Mouse (Mus musculus): ENCODE measurements around the gene Stk32b. TPM values are rescaled to one million over a fixed set of nuclear protein-coding genes. Genes with fewer than 3 reads are reported as not detected.

Gene Stk32b
- polyA plus RNA-seq, 1 experiment from 2014 or later: 2.4 TPM

GRCm38 (mm10) chr5:37456590-37456989, 260.4 kb downstream of the Stk32b start:
- Histone ChIP-seq H3K4me3 (ENCODE audit: low read depth, low read length) (no peak overlapping the region), H3K27ac (replicated peaks; ENCODE audit: low read depth, low read length) (no peak overlapping the region), H3K4me1 (ENCODE audit: control insufficient read depth, insufficient read depth, low read length) (no peaks in the 10 kb centered on the region), H3K9me3 (replicated peaks; ENCODE audit: control insufficient read depth, low read length) (no peaks in the 10 kb centered on the region), H3K4me2 (ENCODE audit: low read depth, low read length) (no peak overlapping the region), H3K27me3 (ENCODE audit: control insufficient read depth, insufficient read depth, low read length) (no peaks in the 10 kb centered on the region), H3K36me3 (replicated peaks; ENCODE audit: control insufficient read depth, insufficient read depth, low read depth, low read length) (no peaks in the 10 kb centered on the region), H3K9ac (replicated peaks; ENCODE audit: low read length) (no peak overlapping the region)
- ATAC-seq (replicated peaks; ENCODE audit: insufficient number of reproducible peaks, low FRiP score, low TSS enrichment, low read depth): no peak
- no peak for DNase-seq (ENCODE audit: low spot score)
- 83% methylated on average over 2 of the region's 2 CpGs for WGBS

- Histone ChIP-seq H3K9me3 (replicated peaks; ENCODE audit: control insufficient read depth, low read length) (no peaks in the 10 kb centered on the region), H3K4me3 (ENCODE audit: low read depth, low read length) (no peak overlapping the region), H3K9ac (replicated peaks; ENCODE audit: low read length) (no peak overlapping the region), H3K27me3 (ENCODE audit: control insufficient read depth, insufficient read depth, low read length) (no peaks in the 10 kb centered on the region), H3K4me2 (ENCODE audit: low read depth, low read length) (no peak overlapping the region), H3K27ac (replicated peaks; ENCODE audit: low read depth, low read length) (no peak overlapping the region), H3K4me1 (ENCODE audit: control insufficient read depth, insufficient read depth, low read length) (no peaks in the 10 kb centered on the region), H3K36me3 (replicated peaks; ENCODE audit: control insufficient read depth, insufficient read depth, low read depth, low read length) (no peaks in the 10 kb centered on the region)
- DNase-seq (ENCODE audit: low spot score) (no peak), ATAC-seq (replicated peaks; ENCODE audit: insufficient number of reproducible peaks, low FRiP score, low TSS enrichment, low read depth) (no peak)
- 73% methylated on average over 3 of the region's 3 CpGs for WGBS
Measured at GRCm38 (mm10) chr5:37447546-37447945, 269.4 kb downstream of the Stk32b start.

- H3K27ac ChIP-seq (replicated peaks; ENCODE audit: low read depth, low read length): no peak overlapping the region
- DNase-seq (ENCODE audit: low spot score): no peak
- H3K4me3 ChIP-seq (ENCODE audit: low read depth, low read length): no peak overlapping the region
- no peaks in the 10 kb centered on the region for H3K27me3 ChIP-seq (ENCODE audit: control insufficient read depth, insufficient read depth, low read length)
- no peaks in the 10 kb centered on the region for H3K9me3 ChIP-seq (replicated peaks; ENCODE audit: control insufficient read depth, low read length)
- H3K4me1 ChIP-seq (ENCODE audit: control insufficient read depth, insufficient read depth, low read length): no peaks in the 10 kb centered on the region
- H3K4me2 ChIP-seq (ENCODE audit: low read depth, low read length): no peak overlapping the region
- ATAC-seq (replicated peaks; ENCODE audit: insufficient number of reproducible peaks, low FRiP score, low TSS enrichment, low read depth): no peak
- WGBS: 84% methylated on average over 2 of the region's 2 CpGs
- no peak overlapping the region for H3K9ac ChIP-seq (replicated peaks; ENCODE audit: low read length)
- H3K36me3 ChIP-seq (replicated peaks; ENCODE audit: control insufficient read depth, insufficient read depth, low read depth, low read length): no peaks in the 10 kb centered on the region
Measured at GRCm38 (mm10) chr5:37442767-37443166, 274.2 kb downstream of the Stk32b start.

GRCm38 (mm10) chr5:37435417-37435816, 281.6 kb downstream of the Stk32b start:
- Histone ChIP-seq H3K4me3 (ENCODE audit: low read depth, low read length) (no peak overlapping the region), H3K27me3 (ENCODE audit: control insufficient read depth, insufficient read depth, low read length) (no peaks in the 10 kb centered on the region), H3K4me1 (ENCODE audit: control insufficient read depth, insufficient read depth, low read length) (no peaks in the 10 kb centered on the region), H3K9ac (replicated peaks; ENCODE audit: low read length) (no peak overlapping the region), H3K4me2 (ENCODE audit: low read depth, low read length) (no peak overlapping the region), H3K27ac (replicated peaks; ENCODE audit: low read depth, low read length) (no peak overlapping the region), H3K9me3 (replicated peaks; ENCODE audit: control insufficient read depth, low read length) (no peaks in the 10 kb centered on the region), H3K36me3 (replicated peaks; ENCODE audit: control insufficient read depth, insufficient read depth, low read depth, low read length) (no peaks in the 10 kb centered on the region)
- ATAC-seq (replicated peaks; ENCODE audit: insufficient number of reproducible peaks, low FRiP score, low TSS enrichment, low read depth) (no peak), DNase-seq (ENCODE audit: low spot score) (no peak)
- 78% methylated on average over 3 of the region's 3 CpGs for WGBS

GRCm38 (mm10) chr5:37427210-37427609, 289.8 kb downstream of the Stk32b start:
- Histone ChIP-seq H3K4me2 (ENCODE audit: low read depth, low read length) (no peak overlapping the region), H3K27ac (replicated peaks; ENCODE audit: low read depth, low read length) (no peak overlapping the region), H3K27me3 (ENCODE audit: control insufficient read depth, insufficient read depth, low read length) (no peaks in the 10 kb centered on the region), H3K36me3 (replicated peaks; ENCODE audit: control insufficient read depth, insufficient read depth, low read depth, low read length) (no peaks in the 10 kb centered on the region; the same call in 1 of the 2 replicates), H3K9me3 (replicated peaks; ENCODE audit: control insufficient read depth, low read length) (no peaks in the 10 kb centered on the region), H3K9ac (replicated peaks; ENCODE audit: low read length) (no peak overlapping the region), H3K4me1 (ENCODE audit: control insufficient read depth, insufficient read depth, low read length) (no peaks in the 10 kb centered on the region), H3K4me3 (ENCODE audit: low read depth, low read length) (no peak overlapping the region)
- no peak for ATAC-seq (replicated peaks; ENCODE audit: insufficient number of reproducible peaks, low FRiP score, low TSS enrichment, low read depth)
- no peak for DNase-seq (ENCODE audit: low spot score)

- Histone ChIP-seq H3K9ac (replicated peaks; ENCODE audit: low read length) (no peak overlapping the region), H3K27ac (replicated peaks; ENCODE audit: low read depth, low read length) (no peak overlapping the region), H3K4me1 (ENCODE audit: control insufficient read depth, insufficient read depth, low read length) (no peaks in the 10 kb centered on the region), H3K27me3 (ENCODE audit: control insufficient read depth, insufficient read depth, low read length) (no peaks in the 10 kb centered on the region), H3K9me3 (replicated peaks; ENCODE audit: control insufficient read depth, low read length) (no peaks in the 10 kb centered on the region), H3K4me2 (ENCODE audit: low read depth, low read length) (no peak overlapping the region), H3K4me3 (ENCODE audit: low read depth, low read length) (no peak overlapping the region), H3K36me3 (replicated peaks; ENCODE audit: control insufficient read depth, insufficient read depth, low read depth, low read length) (no peaks in the 10 kb centered on the region; the same call in 1 of the 2 replicates)
- DNase-seq (ENCODE audit: low spot score): no peak
- ATAC-seq (replicated peaks; ENCODE audit: insufficient number of reproducible peaks, low FRiP score, low TSS enrichment, low read depth): no peak
- 86% methylated on average over 6 of the region's 6 CpGs for WGBS
Measured at GRCm38 (mm10) chr5:37419028-37419427, 297.9 kb downstream of the Stk32b start.

Other genes with a start within 250 kb of the Stk32b start
- 1.0 and 1.2 TPM in 2 replicates for gene Cytl1, start 18.3 kb upstream of the Stk32b start, polyA plus RNA-seq (2014; fragmentation: Nextera tagmentation; extraction: Ambion mirVana)
- gene Msx1, start 107.4 kb upstream of the Stk32b start, polyA plus RNA-seq (2014; fragmentation: Nextera tagmentation; extraction: Ambion mirVana): 330 and 367 TPM in 2 replicates

Measured in embryonic facial prominence, embryonic 11.5 days (tissue).